Mouse (Mus musculus) T-helper 1 cell (primary cell): ENCODE data around the gene Vps41.

Experiments
- in situ Hi-C: fragments of 300-600 bp; cut with MboI, MseI; formaldehyde crosslinking; loops from one replicate; pipeline ENCODE4 v1.15.1; 2025; ENCODE audit warnings: high pct_unique_total_duplicates

Gene Vps41

GRCm38 (mm10) chr13:18868030-18868490 is 151.0 kb downstream of the Vps41 start:
- in situ Hi-C loops = no loop called here

GRCm38 (mm10) chr13:18868825-18869224 is 151.7 kb downstream of the Vps41 start:
- in situ Hi-C loops = no loop called here

- in situ Hi-C loops = no loop called here
These were observed 158.2 kb downstream of the Vps41 start for GRCm38 (mm10) chr13:18875321-18875720.

- in situ Hi-C loops = no loop called here
These were observed 175.8 kb downstream of the Vps41 start for GRCm38 (mm10) chr13:18892910-18893309.

- in situ Hi-C loops = no loop called here
These were observed 179.7 kb downstream of the Vps41 start for GRCm38 (mm10) chr13:18896789-18897188.

- in situ Hi-C loops = no loop called here
These were observed 186.5 kb downstream of the Vps41 start for GRCm38 (mm10) chr13:18903623-18904022.

GRCm38 (mm10) chr13:18914774-18915173 is 197.7 kb downstream of the Vps41 start:
- in situ Hi-C loops = no loop called here
